In the genomic region with DNA sequence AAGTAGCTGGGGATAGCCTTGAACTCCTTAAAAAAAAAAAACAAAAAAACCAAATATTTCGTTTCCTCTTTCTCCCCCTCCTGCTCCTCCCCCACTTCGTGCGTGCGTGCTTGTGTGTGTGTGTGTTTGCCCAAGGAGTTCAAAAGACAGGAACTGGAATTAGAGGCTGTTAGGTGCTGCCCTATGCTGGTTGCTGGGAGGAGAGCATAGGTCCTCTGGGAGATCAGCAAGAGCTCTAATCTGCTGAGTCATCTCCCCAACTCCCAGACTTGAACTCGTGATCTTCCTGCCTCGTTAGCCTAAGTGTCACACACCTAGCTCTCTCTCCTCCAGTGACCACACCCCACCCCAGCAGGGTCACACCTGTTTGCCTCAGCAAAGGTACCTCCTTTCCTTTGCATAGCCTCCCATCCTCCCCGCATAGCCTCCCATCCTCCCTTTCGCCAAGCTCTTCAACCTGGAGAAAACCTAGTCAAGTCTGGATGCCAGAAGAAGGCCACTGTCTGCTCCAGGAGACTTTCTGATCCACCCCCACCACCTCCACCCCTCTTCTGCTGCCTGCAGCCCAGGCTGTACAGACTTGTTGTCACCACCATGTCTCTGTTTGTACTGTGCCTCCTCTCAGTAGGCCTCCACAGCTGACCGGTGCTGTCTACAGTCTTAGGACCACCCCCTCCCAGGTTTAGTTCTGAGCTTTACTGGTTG, we compare ENCODE assay signal across 10 mouse cellular contexts.
DNase-seq lines count a peak whose midpoint lies in the region; ATAC-seq and TF ChIP-seq lines count a peak whose summit lies in the region.
"Had no signal": no experiment of that assay in that cellular context is flagged by ENCODE, and none has a peak within 500 bp of the region (broad histone marks: within the 10 kb centered on the region; RNA-seq: fewer than 3 reads in every experiment).

No protein-coding gene starts in this region.

- no peaks in the 10 kb centered on the region for H3K79me2 ChIP-seq in macrophage (ENCODE audit: inconsistent target)

- no peak overlapping the region; the same call in 1 of the 2 replicates for H3K4me3 ChIP-seq in gastrocnemius, adult 2 months
- no peak overlapping the region for H3K4me3 ChIP-seq in macrophage (ENCODE audit: inconsistent target)

- intact Hi-C loops in gastrocnemius, adult 2 months (cut with DNase I), result loop anchor here (2.0 to 10.0 kb wide), 4 partner anchors 46 to 472 kb away; a partner anchor contains a TSS
- intact Hi-C loops in left cerebral cortex, postnatal 36 days (cut with DNase I), result loop anchor here (2.0 to 10.0 kb wide), 2 partner anchors 110 to 712 kb away; a partner anchor contains a TSS

- 29% methylated on average over 9 of the region's 9 CpGs for WGBS in macrophage (ENCODE audit: missing documents)

- ATAC-seq in erythroblast, adult 5-6 weeks (replicated peaks; ENCODE audit: low FRiP score, poor library complexity, severe bottlenecking), result peak; percentile 60

- peak overlapping the region; percentile 98 for H3K27ac ChIP-seq in gastrocnemius, adult 2 months
- peak overlapping the region; percentile 85 for H3K27ac ChIP-seq in macrophage

- no peaks in the 10 kb centered on the region for H3K36me3 ChIP-seq in macrophage (ENCODE audit: inconsistent target)

- TF ChIP-seq CTCF in gastrocnemius, adult 2 months (IDR thresholded peaks at IDR 0.05), result no peak

- DNase-seq in gastrocnemius, adult 2 months, result no peak
- no peak for DNase-seq in gastrocnemius, adult 8-10 months (ENCODE audit: low spot score in 2 of 2)
- peak; percentile 49 to 53 for DNase-seq in B cell, adult 2 months
- no peak for DNase-seq in embryo, embryonic 9.5 days (ENCODE audit: extremely low spot score)
- no peak for DNase-seq in left cerebral cortex, postnatal 36 days (ENCODE audit: low spot score in 2 of 2)
- no peak for DNase-seq in kidney, postnatal 14 days
- DNase-seq: cerebellum, postnatal 25 days; gastrocnemius, postnatal 25 days had no signal

Comparison
In these comparisons a context has a peak if more than half of its experiments do, and no peak if none do; other contexts are left out.
1. DNase-seq: peak in B cell, adult 2 months (2 of 2); none in gastrocnemius, adult 2 months (single experiment), gastrocnemius, adult 8-10 months (0 of 2), embryo, embryonic 9.5 days (single experiment), left cerebral cortex, postnatal 36 days (0 of 2) and kidney, postnatal 14 days (single experiment).